Mouse (Mus musculus) left cerebral cortex, postnatal 25 days (tissue): ENCODE measurements at regions not wholly inside any gene's neighbourhood (a gene's known extent, or its start where the extent isn't known, plus 50 kb on each side); places are given as distances from the start of the nearest gene placed in this dataset.

Experiments used
- DNase-seq, 2 experiments: peaks; one replicate each; pipeline ENCODE4 v3.0.0; 2022; ENCODE audit warnings: low spot score in 2 of 2, mixed read lengths in 1 of 2
- intact Hi-C: fragments of 180-260 bp; cut with DNase I; formaldehyde crosslinking; loops from one replicate; pipeline ENCODE4 v1.15.1; 2025

DNA sequence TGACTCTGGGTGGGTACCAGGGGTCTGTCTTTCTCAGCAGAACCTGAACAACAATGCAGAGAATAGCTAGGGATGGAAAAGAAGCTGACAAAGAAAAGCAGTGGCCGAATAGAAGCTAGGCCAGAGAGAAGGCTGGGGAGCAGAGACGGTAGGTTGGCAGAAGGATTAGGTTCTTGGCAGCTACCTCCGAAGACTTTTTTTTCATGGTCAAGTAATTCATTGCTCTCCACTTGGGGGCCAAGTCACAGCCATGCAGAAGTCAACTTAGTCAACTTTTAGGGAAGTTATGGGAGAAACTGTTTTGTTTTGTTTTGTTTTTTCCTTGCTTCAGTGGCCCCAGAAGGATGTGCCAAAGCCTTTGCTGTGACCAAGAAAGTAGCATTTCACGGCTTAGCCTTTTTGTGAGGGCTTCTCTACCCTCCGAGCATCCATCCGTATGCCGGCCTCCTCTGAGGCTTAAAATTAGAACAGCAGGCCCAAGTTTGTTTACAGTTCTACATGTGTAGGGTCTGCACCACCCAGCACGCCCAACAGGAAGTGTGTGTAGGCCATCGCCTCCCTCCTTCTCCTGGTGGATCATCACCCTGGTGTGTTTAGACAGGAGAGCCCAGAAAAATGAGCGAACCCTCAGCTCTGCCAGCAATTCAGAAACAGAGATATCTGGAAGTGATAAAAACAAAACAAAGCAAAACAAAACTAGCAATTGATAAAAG lies 226.2 kb downstream of the Tbx18 start:
- intact Hi-C loops, result no loop called here
- no peak for DNase-seq

DNA sequence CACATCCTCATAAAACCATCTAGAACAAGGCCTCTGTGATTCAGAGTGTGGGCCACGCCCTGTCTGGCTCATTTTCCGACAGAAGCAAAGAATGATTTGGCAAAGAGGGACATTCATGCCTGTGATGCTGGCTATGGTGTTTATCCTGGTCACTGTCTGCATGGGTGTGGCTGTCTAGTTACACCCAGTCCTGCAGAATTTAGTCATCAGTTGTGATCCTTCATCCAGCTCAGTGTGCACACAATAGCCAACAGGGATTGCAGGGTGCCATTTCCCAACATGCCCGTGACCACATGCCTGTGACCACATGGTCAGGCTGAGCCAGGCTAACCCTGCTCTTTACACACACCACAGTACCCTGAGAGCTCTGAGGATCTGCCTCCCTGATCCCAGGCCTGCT lies 208.8 kb upstream of the Cep162 start:
- intact Hi-C loops, result no loop called here
- DNase-seq, result no peak

DNA sequence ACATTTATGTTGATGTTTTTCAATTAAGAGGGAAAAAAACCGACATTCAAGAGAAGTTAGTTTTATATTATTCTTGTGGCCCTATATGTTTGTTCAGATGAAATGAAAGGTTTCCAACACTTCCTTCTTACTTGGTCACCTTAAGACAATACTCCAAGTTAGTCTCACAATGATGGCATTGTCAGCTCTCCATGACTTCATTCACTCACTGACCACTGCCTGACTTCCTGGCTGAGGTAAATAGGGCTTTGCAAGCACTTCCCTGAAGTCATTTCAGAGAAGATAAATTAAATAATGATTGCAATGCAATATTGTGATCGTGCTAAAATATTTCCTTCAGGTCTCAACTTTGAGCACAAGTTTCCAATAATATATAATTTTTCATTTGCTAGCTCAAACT lies 197.9 kb upstream of the Cep162 start:
- intact Hi-C loops, result no loop called here
- no peak for DNase-seq

DNA sequence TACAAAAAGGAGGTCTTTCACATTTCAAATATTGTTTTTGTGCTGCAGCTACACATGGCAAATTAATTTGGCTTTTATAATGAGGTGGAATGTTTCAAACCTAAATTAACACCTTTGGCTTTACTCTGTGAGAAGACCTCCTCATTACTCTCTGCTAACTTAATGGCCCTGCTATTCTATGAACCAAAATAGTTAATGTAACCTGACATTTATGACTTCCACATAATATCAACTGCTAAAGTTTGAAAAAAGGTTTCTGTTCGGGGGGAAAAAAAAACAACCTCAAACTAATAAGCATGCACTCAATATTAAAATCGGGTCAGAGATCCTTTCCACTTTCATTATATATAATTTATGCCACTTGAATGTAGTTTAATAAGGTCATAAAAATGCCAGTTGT lies 197.2 kb upstream of the Cep162 start:
- intact Hi-C loops, result no loop called here
- no peak for DNase-seq

DNA sequence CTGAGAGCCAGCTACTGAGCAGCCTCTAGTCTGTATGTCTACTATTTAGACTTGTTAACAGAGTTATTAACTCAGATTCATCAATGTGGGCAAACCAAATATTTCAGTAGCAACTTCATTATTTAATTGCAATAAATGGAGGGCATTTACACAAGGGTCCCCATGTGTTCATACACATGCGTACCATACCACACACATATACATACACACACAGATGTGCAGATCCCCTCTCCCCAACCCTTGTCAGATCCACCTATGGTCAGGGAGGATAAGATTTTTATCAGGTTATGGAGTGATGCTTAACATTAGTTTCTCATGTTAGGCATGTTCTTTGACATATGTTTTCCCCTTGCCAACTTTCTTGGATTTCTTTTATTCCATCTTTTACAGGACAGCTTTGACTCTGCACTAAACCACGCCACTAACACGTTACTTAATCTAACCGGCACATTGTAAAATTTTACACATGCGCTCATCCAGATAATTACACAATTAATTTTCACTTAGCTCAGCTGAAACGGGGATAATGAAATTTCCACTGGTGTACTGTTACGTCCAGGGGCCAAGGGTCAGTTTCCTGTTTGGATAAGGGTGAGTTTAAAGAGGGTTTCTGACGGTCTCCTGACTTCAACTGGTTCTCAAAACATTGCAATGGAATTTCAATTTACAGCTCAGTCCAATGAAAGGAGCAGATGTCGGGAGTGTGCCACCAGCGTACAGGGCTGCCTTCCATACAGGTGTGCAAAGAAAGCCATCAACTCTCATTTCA lies 188.3 kb upstream of the Cep162 start:
- intact Hi-C loops, result no loop called here

DNA sequence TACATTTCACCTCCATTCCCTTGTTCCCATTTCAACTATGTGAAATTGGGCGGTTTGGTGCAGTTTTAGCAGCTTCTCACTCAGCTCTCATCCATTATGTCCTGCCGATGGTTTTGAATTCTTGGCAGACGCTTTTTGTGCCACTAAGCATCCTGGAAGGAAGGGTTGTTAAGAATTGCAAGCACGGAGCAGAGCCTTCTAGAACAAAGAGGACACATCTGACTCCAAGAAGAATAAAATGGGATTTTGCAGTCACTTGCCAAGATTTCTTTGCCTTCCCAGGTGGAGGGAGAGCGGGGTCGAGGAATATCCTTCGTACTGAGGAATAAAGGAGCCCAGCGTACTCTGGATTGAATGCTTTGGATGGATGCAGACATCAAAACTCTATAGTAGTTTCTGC lies 176.7 kb upstream of the Cep162 start:
- intact Hi-C loops, result no loop called here
- DNase-seq, result peak in 1 of 2 experiments; percentile 33

More for the DNA sequence above, 188.3 kb upstream of the Cep162 start:
- DNase-seq, result no peak

DNA sequence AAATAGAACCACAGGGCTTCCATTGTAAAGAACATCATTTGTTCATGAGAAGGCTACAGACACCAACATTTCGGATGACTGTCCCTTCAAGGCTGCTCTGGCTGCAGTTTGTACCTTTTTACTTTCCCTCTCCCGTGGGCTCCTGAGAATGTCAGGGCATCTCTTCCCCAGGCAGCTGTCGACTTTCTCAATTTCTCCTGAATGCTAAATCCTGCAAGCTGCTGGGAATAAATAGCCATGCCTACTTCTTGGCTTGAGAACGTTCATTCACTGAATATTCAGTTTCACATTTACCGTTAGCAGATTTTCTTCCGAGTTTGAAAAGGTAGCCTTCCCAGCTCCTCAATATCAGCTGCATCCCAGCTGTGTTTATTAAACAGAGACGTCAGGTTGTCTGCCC lies 176.2 kb upstream of the Cep162 start:
- intact Hi-C loops, result no loop called here
- peak in 1 of 2 experiments; percentile 17 for DNase-seq

DNA sequence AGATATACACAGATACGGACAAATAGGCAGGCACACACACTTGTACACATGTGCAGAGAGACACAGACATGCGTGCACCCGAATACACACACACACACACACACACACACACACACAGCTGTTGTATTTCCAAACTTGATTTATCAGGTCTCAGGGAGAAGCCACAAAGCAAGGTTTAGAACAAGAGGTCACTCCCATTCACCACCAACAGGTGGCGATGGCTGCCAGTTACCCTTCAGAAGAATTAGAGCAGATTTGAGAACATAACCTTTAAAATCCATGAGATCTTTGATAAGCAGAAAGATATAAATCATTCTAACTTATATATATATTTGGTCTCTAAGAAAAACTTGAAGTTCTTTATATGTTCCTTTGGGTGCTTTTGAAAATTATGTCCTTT lies 169.9 kb upstream of the Cep162 start:
- peak; percentile 37 to 47 for DNase-seq

DNA sequence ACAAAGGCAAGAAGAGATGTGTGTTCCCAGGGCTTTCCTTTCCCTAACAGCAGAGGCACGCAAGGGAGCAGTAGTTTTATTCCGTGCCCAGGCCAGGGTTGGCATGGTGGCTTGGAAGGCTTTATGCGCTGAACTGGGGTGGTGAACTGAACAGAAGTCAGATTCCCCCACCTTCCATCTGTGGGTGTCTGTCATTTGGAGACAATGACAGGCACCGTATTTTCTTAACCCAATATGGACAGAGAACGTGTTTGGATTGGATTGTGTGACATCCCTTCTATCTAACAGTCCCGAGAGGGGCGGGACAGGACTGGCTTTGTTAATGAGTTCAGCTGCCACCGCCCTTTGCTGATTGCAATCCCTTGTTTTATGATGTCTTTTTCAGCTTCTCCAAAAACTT lies 165.8 kb upstream of the Cep162 start:
- intact Hi-C loops, result no loop called here
- no peak for DNase-seq

More for the DNA sequence above, 169.9 kb upstream of the Cep162 start:
- intact Hi-C loops, result no loop called here

DNA sequence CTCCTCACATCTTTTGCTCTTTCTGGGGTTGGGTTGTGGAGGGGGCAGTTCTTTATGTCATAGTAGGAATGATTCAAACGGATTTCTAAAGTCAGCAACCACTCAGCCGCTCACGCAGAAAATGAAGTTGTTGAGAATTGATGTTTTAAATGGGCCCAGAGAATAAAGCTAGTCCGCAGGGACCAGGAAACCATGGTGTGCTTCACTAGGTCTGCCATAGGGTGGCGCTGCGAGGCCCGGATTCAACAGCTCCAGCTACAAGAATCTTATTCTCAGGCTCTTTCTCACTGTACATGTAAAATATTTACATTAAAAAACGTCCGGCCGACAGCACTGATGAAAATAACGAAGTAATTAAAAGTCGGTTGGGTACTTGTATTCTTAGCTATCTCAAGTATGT lies 164.0 kb upstream of the Cep162 start:
- intact Hi-C loops, result loop anchor here (2.0 kb wide), 2 partner anchors 321 to 803 kb away; no protein-coding TSS in a partner anchor

DNA sequence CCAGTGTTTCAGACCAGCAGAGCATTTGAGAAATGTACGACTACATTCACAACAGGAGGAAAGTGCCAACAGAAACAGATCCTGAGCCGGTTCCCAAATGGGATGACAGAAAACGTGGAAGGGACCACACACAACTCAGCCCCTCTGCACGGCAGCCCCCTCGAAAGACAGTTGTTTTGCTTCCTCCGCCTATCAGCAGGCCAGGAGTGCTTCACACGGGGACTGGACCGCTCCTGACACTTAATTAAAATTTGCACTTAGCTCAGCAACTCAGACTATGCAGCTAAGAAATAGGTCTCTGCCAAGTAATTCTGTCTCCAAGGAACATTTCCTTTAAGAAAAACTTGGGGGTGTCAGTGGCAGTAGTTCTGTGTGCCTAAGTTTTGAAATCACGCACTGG lies 157.6 kb upstream of the Cep162 start:
- intact Hi-C loops, result no loop called here
- DNase-seq, result no peak

More for the DNA sequence above, 164.0 kb upstream of the Cep162 start:
- DNase-seq, result peak; percentile 67 to 77

DNA sequence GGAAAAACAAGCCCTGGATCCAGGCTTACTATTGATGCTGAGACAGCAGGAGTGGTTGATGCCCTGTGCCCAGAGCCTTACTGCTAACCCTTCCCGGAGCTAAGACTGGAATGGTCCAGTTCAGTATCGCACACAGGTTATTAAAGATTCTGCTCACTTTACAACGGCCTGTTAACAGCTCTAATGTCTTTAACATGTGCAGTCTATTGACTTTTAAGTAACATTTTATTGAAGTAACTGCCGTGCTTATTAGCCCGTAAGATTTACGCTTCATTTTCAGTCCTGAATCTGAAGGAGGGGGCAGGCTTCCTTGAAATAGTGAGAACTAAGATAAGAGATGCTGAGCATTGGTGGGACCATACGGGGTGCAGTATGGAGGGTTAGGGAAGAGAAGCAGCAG lies 155.7 kb upstream of the Cep162 start:
- intact Hi-C loops, result no loop called here
- DNase-seq, result no peak

DNA sequence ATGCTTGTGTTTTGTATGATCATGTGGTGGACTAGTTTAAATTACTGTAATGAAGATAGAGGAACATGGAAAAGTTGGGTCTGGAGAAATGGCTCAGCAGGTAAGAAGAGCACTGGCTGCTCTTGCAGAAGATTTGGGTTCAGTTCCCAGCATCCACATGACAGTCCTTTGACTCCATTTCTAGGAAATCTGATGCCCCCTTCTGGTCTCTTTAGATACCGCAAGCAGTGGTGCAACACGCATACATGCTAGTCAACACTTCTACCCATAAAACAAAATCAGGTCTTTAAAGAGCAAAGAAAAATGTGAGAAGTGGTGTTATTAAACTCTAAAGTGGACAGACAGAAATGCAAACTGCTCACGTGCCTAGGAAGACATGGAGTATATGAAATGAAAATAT lies 154.4 kb upstream of the Cep162 start:
- intact Hi-C loops, result no loop called here
- no peak for DNase-seq

DNA sequence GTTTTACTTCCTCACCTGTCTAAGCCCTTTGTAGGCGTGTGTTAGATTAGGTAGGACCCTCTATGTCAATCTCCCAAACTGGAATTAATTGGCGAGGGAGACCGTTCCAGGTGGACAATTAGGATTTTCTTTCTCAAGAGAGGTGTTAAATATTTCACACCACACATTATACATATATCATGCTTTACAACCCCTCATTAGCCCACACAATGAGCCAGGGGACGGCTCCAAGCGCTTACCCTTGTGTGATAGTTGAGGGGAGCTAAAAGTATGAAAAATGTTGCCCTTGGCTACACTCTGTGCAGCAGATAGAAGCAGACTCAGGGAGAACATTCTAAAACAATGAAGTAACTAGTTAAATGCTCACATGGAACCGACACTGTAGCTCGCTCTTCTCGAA lies 153.5 kb upstream of the Cep162 start:
- no peak for DNase-seq
- intact Hi-C loops, result no loop called here

DNA sequence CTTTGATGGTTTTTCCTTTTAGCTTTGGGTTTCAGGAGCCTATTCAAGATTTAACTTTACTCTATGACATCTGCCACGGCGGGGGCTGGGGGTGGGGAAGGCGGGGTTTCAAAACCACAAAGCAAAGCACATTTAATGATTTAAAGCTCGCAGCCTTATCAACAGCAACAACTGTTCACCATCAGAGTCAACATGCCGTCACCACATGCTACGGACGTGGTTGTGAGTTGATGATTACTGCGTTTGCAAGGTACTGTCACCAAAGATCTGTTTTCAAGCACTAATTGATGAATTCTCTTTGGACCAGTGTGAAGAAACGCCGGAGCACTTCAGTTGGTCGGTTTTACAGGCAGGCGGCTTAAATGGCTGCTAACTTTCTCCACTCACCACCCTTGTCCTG lies 151.1 kb upstream of the Cep162 start:
- intact Hi-C loops, result no loop called here

DNA sequence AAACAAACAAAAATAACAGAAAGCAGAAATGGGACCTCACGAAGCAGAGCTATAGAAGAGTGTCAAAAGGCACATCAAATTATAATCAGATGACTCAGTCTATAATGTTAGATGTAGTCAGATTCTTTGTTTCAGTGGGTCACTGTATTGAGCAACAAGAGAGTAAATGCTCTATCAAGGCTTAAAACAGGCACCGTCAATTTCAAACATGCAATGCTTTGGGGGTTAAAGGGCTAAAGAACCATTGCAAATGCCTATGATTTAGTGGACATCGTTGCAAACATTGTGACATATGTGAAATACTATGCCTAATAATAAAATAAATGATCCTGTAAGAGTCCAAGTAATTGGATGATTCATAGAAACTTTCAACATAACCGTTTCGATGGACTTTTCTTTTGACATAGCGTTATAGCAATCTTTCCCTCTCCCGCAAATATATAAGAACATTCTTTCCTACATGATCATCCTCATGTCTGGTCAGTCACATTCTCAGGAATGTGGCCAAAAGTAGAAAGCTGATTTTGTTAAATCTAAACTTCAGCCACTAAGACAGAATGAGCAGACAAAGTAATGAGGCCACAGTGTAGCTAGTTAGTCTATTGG lies 149.9 kb upstream of the Cep162 start:
- no peak for DNase-seq
- intact Hi-C loops, result no loop called here

More for the DNA sequence above, 151.1 kb upstream of the Cep162 start:
- no peak for DNase-seq

DNA sequence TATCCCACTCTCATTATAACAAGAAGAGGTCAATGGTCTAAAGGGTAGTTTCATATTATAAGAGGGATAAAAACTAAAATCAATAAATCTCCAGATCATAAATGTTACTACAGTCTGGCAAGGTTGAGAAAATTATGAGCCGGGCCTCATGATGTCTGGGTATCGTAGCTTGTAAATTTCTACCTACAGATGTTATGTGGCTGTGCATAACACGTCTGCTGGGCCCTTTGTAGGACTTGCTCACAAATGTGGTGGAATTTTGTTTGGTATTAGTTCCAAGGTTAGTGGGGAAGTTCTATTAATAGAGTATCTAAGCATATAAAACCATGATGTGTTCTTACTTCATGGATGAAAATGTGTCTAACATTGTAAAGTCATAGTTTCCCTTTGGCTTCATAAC lies 146.7 kb upstream of the Cep162 start:
- intact Hi-C loops, result no loop called here
- DNase-seq, result no peak

DNA sequence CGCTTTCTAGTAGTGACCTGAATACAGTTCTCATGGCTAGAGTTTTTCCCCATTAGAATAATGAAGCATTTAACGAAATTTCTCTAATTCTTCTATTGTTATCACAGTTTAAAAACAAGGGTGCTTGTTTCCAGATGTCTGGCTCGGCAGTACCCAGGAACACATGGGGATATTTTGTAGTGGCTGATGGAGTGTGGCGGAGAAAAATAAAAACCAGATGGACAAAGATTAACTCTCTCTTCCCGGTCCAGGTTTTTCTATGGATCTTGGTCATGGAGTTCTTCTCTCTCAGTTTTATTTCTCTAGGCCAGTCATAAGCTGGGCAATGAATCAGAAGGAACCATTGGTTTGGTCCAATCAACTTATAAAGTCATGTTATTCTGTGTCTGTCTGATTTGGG lies 132.2 kb upstream of the Cep162 start:
- DNase-seq, result no peak
- intact Hi-C loops, result no loop called here

DNA sequence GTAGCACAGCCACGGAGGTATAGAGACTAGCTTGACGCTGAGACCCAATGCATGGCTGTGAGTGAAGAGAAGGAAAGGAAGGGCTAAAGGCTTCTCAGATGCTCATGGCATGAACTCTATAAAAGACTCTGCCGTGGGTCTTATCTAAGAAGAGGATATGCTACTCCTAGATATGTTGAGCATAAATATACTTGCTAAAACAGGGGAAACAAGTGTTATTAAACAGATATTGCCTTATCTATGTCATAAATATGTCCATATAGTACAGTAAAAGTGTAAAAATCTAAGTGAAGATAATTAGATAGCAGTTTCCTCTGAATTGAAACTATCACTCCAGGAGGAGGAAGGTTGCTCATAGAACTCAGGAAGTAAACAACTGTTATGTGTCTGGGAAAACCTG lies 128.2 kb upstream of the Cep162 start:
- intact Hi-C loops, result no loop called here

DNA sequence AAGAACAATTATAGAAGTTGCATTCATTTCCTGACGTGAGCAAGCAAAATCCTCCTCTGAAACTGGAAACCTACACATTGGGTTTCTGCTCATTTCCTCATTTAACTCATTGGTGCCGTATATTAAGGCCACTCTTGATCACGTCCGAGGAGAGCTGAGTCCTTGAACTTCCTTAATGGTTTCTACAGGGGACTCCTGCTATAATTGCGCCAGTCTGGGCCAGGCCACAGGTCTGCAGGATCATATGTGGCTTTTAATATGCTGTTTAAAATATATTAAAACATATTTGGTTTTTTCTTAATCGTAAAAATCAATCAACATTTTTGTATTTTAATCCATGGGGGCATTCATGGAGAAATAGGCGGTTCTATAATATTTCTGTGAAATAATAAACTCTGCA lies 122.6 kb upstream of the Cep162 start:
- intact Hi-C loops, result no loop called here
- DNase-seq, result no peak

More for the DNA sequence above, 128.2 kb upstream of the Cep162 start:
- DNase-seq, result no peak
